Mouse (Mus musculus): ENCODE data around the gene H2al1a. TPM values are rescaled to one million over a fixed set of nuclear protein-coding genes. Genes with fewer than 3 reads are reported as not detected.

The H2al1a gene
- total and polyA plus RNA-seq, 3 experiments: not detected

GRCm38 (mm10) chrX:11269074-11269473 is 30.0 kb upstream of the H2al1a start:
- no peak overlapping the region for H3K27ac ChIP-seq (ENCODE audit: insufficient read depth, low read depth)
- no peaks in the 10 kb centered on the region for H3K79me2 ChIP-seq (replicated peaks; ENCODE audit: control insufficient read depth, extremely low read depth, insufficient read depth, poor library complexity, severe bottlenecking)
- dilution Hi-C loops (cut with MboI; ENCODE audit: extremely low pct_ligation_motif_present, extremely low pct_unique_long_range_greater_than_20kb, low sequenced_read_pairs) (no loop called here), in situ Hi-C loops (cut with MboI; ENCODE audit: low pct_ligation_motif_present, low pct_unique_long_range_greater_than_20kb, low sequenced_read_pairs) (no loop called here)
- H3K9ac ChIP-seq (ENCODE audit: insufficient read depth, low read depth): no peak overlapping the region
- no peaks in the 10 kb centered on the region for H3K36me3 ChIP-seq (replicated peaks in 1 of 2; ENCODE audit: control insufficient read depth in 1 of 2, insufficient read depth in 1 of 2, low read length in 1 of 2)
- H3K9me3 ChIP-seq (replicated peaks; ENCODE audit: low read length): no peaks in the 10 kb centered on the region
- TF ChIP-seq CTCF (conservative IDR thresholded peaks at IDR 0.05 in 1 of 2, IDR thresholded peaks at IDR 0.05 in 1 of 2; ENCODE audit: low read depth in 2 of 2, low read length in 2 of 2) (no peak), ZKSCAN1 (IDR thresholded peaks at IDR 0.05; ENCODE audit: borderline replicate concordance, low read depth, low read length) (no peak)
- H3K4me3 ChIP-seq (replicated peaks in 1 of 3; ENCODE audit: low read depth in 2 of 3, low read length in 2 of 3, poor library complexity in 1 of 3): no peak overlapping the region
- DNase-seq (ENCODE audit: extremely low read depth): no peak
- peaks cover 0 to 16% of the 10 kb centered on the region in 2 experiments; a peak in 2 of 4 replicates for H3K4me1 ChIP-seq (ENCODE audit: control insufficient read depth in 1 of 2, insufficient read depth in 2 of 2)
- no peak overlapping the region for H3K4me2 ChIP-seq (ENCODE audit: insufficient read depth, low read depth, poor library complexity, severe bottlenecking)
- no peaks in the 10 kb centered on the region for H3K27me3 ChIP-seq (replicated peaks)

- TF ChIP-seq ELF1 (IDR thresholded peaks at IDR 0.05; ENCODE audit: low read depth, low read length): no peak
- TF ChIP-seq BHLHE40 (IDR thresholded peaks at IDR 0.05; ENCODE audit: low read depth, low read length): no peak
- no peak for TF ChIP-seq MYC (IDR thresholded peaks at IDR 0.05; ENCODE audit: low read depth, low read length)
- no peak for TF ChIP-seq GABPA (IDR thresholded peaks at IDR 0.05; ENCODE audit: insufficient replicate concordance, low read depth, low read length)
- TF ChIP-seq KAT2A (IDR thresholded peaks at IDR 0.05; ENCODE audit: insufficient replicate concordance, low read length): no peak
- no peak for TF ChIP-seq MAZ (IDR thresholded peaks at IDR 0.05; ENCODE audit: low read depth, low read length)
- no peak for TF ChIP-seq POLR2AphosphoS2 (IDR thresholded peaks at IDR 0.05; ENCODE audit: low read depth, low read length)
- TF ChIP-seq HCFC1 (IDR thresholded peaks at IDR 0.05; ENCODE audit: low read depth, low read length): no peak
- TF ChIP-seq EP300 (IDR thresholded peaks at IDR 0.05; ENCODE audit: low read length): no peak
- TF ChIP-seq PAX5 (IDR thresholded peaks at IDR 0.05; ENCODE audit: low read length): no peak
- no peak for TF ChIP-seq E2F4 (IDR thresholded peaks at IDR 0.05; ENCODE audit: insufficient replicate concordance, low read depth, low read length)
- no peak for TF ChIP-seq ZC3H11A (IDR thresholded peaks at IDR 0.05; ENCODE audit: low read depth, low read length)
- H3K4me3 ChIP-seq (replicated peaks in 1 of 3; ENCODE audit: low read depth in 2 of 3, low read length in 2 of 3, poor library complexity in 1 of 3): no peak overlapping the region
- peaks cover 0 to 11% of the 10 kb centered on the region in 2 experiments; a peak in 2 of 4 replicates for H3K4me1 ChIP-seq (ENCODE audit: control insufficient read depth in 1 of 2, insufficient read depth in 2 of 2)
- H3K9me3 ChIP-seq (replicated peaks; ENCODE audit: low read length): no peaks in the 10 kb centered on the region
- H3K36me3 ChIP-seq (replicated peaks in 1 of 2; ENCODE audit: control insufficient read depth in 1 of 2, insufficient read depth in 1 of 2, low read length in 1 of 2): no peaks in the 10 kb centered on the region
- dilution Hi-C loops (cut with MboI; ENCODE audit: extremely low pct_ligation_motif_present, extremely low pct_unique_long_range_greater_than_20kb, low sequenced_read_pairs) (no loop called here), in situ Hi-C loops (cut with MboI; ENCODE audit: low pct_ligation_motif_present, low pct_unique_long_range_greater_than_20kb, low sequenced_read_pairs) (no loop called here)
- no peak overlapping the region for H3K4me2 ChIP-seq (ENCODE audit: insufficient read depth, low read depth, poor library complexity, severe bottlenecking)
- H3K9ac ChIP-seq (ENCODE audit: insufficient read depth, low read depth): no peak overlapping the region
- no peaks in the 10 kb centered on the region for H3K27me3 ChIP-seq (replicated peaks)
- DNase-seq (ENCODE audit: extremely low read depth): no peak
- H3K27ac ChIP-seq (ENCODE audit: insufficient read depth, low read depth): no peak overlapping the region
- H3K79me2 ChIP-seq (replicated peaks; ENCODE audit: control insufficient read depth, extremely low read depth, insufficient read depth, poor library complexity, severe bottlenecking): no peaks in the 10 kb centered on the region
These were observed 25.9 kb upstream of the H2al1a start for GRCm38 (mm10) chrX:11273190-11273589.

- Histone ChIP-seq H3K9me3 (replicated peaks; ENCODE audit: low read length) (no peaks in the 10 kb centered on the region), H3K79me2 (replicated peaks; ENCODE audit: control insufficient read depth, extremely low read depth, insufficient read depth, poor library complexity, severe bottlenecking) (no peaks in the 10 kb centered on the region), H3K4me1 (ENCODE audit: control insufficient read depth in 1 of 2, insufficient read depth in 2 of 2) (no peaks in the 10 kb centered on the region), H3K4me3 (replicated peaks in 1 of 3; ENCODE audit: low read depth in 2 of 3, low read length in 2 of 3, poor library complexity in 1 of 3) (no peak overlapping the region), H3K4me2 (ENCODE audit: insufficient read depth, low read depth, poor library complexity, severe bottlenecking) (no peak overlapping the region), H3K27ac (ENCODE audit: insufficient read depth, low read depth) (no peak overlapping the region), H3K27me3 (replicated peaks) (no peaks in the 10 kb centered on the region), H3K9ac (ENCODE audit: insufficient read depth, low read depth) (no peak overlapping the region), H3K36me3 (replicated peaks in 1 of 2; ENCODE audit: control insufficient read depth in 1 of 2, insufficient read depth in 1 of 2, low read length in 1 of 2) (no peaks in the 10 kb centered on the region)
- dilution Hi-C loops (cut with MboI; ENCODE audit: extremely low pct_ligation_motif_present, extremely low pct_unique_long_range_greater_than_20kb, low sequenced_read_pairs): no loop called here
- in situ Hi-C loops (cut with MboI; ENCODE audit: low pct_ligation_motif_present, low pct_unique_long_range_greater_than_20kb, low sequenced_read_pairs): no loop called here
- no peak for TF ChIP-seq RCOR1 (conservative IDR thresholded peaks at IDR 0.05; ENCODE audit: low read depth, low read length)
- no peak for DNase-seq (ENCODE audit: extremely low read depth)
These were observed 22.0 kb upstream of the H2al1a start for GRCm38 (mm10) chrX:11277083-11277482.
